Mouse (Mus musculus): Measurements from ENCODE around the gene 3110082I17Rik. TPM values are rescaled to one million over a fixed set of nuclear protein-coding genes. Genes with fewer than 3 reads are reported as not detected.
A peak's percentile ranks its signal among the peaks of the same experiment; 100 is the strongest.

The 3110082I17Rik gene
- polyA plus RNA-seq, 1 experiment from 2014 or later = 22.4 TPM

- Histone ChIP-seq H3K4me2 (peak overlapping the region; percentile 23; the same call in 1 of the 2 replicates), H3K9me3 (no peaks in the 10 kb centered on the region), H3K4me1 (peaks cover 19% of the 10 kb centered on the region), H3K36me3 (no peaks in the 10 kb centered on the region), H3K27me3 (replicated peaks) (no peaks in the 10 kb centered on the region), H3K9ac (peak overlapping the region; percentile 65), H3K4me3 (no peak overlapping the region), H3K27ac (replicated peaks) (peak overlapping the region; percentile 33; the same call in 1 of the 2 replicates)
- WGBS = 41% methylated on average over 5 of the region's 5 CpGs
- peak; percentile 7; the same call in 1 of the 2 replicates for ATAC-seq (ENCODE audit: extremely low read depth, insufficient number of reproducible peaks, low FRiP score, low TSS enrichment)
These were observed 95.3 kb downstream of the 3110082I17Rik start for GRCm38 (mm10) chr5:139364911-139365571.

- Histone ChIP-seq H3K4me1 (peaks cover 13% of the 10 kb centered on the region), H3K27ac (replicated peaks) (peak overlapping the region; percentile 33; the same call in 1 of the 2 replicates), H3K9me3 (no peaks in the 10 kb centered on the region), H3K9ac (peak overlapping the region; percentile 65), H3K4me2 (peak overlapping the region; percentile 23), H3K36me3 (no peaks in the 10 kb centered on the region), H3K4me3 (no peak overlapping the region), H3K27me3 (replicated peaks) (no peaks in the 10 kb centered on the region)
- WGBS = 25% methylated on average over 12 of the region's 12 CpGs
- 0 out of 2 replicates have a peak, but pooled peaks have one; percentile 7 for ATAC-seq (ENCODE audit: extremely low read depth, insufficient number of reproducible peaks, low FRiP score, low TSS enrichment)
These were observed 95.9 kb downstream of the 3110082I17Rik start for GRCm38 (mm10) chr5:139364260-139364910.

- Histone ChIP-seq H3K27me3 (replicated peaks) (no peaks in the 10 kb centered on the region), H3K36me3 (no peaks in the 10 kb centered on the region), H3K4me3 (no peak overlapping the region), H3K4me2 (no peak overlapping the region), H3K9me3 (no peaks in the 10 kb centered on the region), H3K4me1 (peaks cover 13% of the 10 kb centered on the region), H3K9ac (no peak overlapping the region), H3K27ac (replicated peaks) (no peak overlapping the region)
- WGBS = 55% methylated on average over 7 of the region's 7 CpGs
- no peak for ATAC-seq (ENCODE audit: extremely low read depth, insufficient number of reproducible peaks, low FRiP score, low TSS enrichment)
These were observed 96.5 kb downstream of the 3110082I17Rik start for GRCm38 (mm10) chr5:139363858-139364257.

GRCm38 (mm10) chr5:139359244-139359643 is 101.1 kb downstream of the 3110082I17Rik start:
- no peaks in the 10 kb centered on the region for H3K9me3 ChIP-seq
- H3K4me3 ChIP-seq = no peak overlapping the region
- no peak for ATAC-seq (ENCODE audit: extremely low read depth, insufficient number of reproducible peaks, low FRiP score, low TSS enrichment)
- peaks cover 6% of the 10 kb centered on the region for H3K4me1 ChIP-seq
- WGBS = 78% methylated on average over 5 of the region's 5 CpGs
- no peaks in the 10 kb centered on the region for H3K36me3 ChIP-seq
- no peak overlapping the region for H3K9ac ChIP-seq
- no peak overlapping the region for H3K4me2 ChIP-seq
- H3K27me3 ChIP-seq (replicated peaks) = peaks cover 26% of the 10 kb centered on the region
- no peak overlapping the region for H3K27ac ChIP-seq (replicated peaks)

- no peak overlapping the region for H3K9ac ChIP-seq
- H3K4me3 ChIP-seq = no peak overlapping the region
- no peaks in the 10 kb centered on the region for H3K36me3 ChIP-seq
- no peak for ATAC-seq (ENCODE audit: extremely low read depth, insufficient number of reproducible peaks, low FRiP score, low TSS enrichment)
- peaks cover 31% of the 10 kb centered on the region for H3K27me3 ChIP-seq (replicated peaks)
- WGBS = 44% methylated on average over 2 of the region's 2 CpGs
- H3K27ac ChIP-seq (replicated peaks) = no peak overlapping the region
- no peak overlapping the region for H3K4me2 ChIP-seq
- H3K9me3 ChIP-seq = no peaks in the 10 kb centered on the region
- H3K4me1 ChIP-seq = peaks cover 6% of the 10 kb centered on the region; the same call in 1 of the 2 replicates
These were observed 101.7 kb downstream of the 3110082I17Rik start for GRCm38 (mm10) chr5:139358653-139359052.

GRCm38 (mm10) chr5:139355235-139355772 is 105.0 kb downstream of the 3110082I17Rik start:
- ATAC-seq (ENCODE audit: extremely low read depth, insufficient number of reproducible peaks, low FRiP score, low TSS enrichment) = no peak
- 32% methylated on average over 19 of the region's 19 CpGs for WGBS
- no peak overlapping the region for H3K4me3 ChIP-seq
- H3K4me2 ChIP-seq = no peak overlapping the region
- H3K9me3 ChIP-seq = no peaks in the 10 kb centered on the region
- peaks cover 22% of the 10 kb centered on the region for H3K4me1 ChIP-seq
- H3K36me3 ChIP-seq = no peaks in the 10 kb centered on the region
- H3K9ac ChIP-seq = no peak overlapping the region
- H3K27ac ChIP-seq (replicated peaks) = no peak overlapping the region
- peaks cover 65% of the 10 kb centered on the region for H3K27me3 ChIP-seq (replicated peaks)

GRCm38 (mm10) chr5:139353946-139354345 is 106.4 kb downstream of the 3110082I17Rik start:
- H3K27me3 ChIP-seq (replicated peaks) = peaks cover 76% of the 10 kb centered on the region
- H3K27ac ChIP-seq (replicated peaks) = no peak overlapping the region
- H3K4me3 ChIP-seq = no peak overlapping the region
- H3K9me3 ChIP-seq = no peaks in the 10 kb centered on the region
- H3K9ac ChIP-seq = no peak overlapping the region
- H3K36me3 ChIP-seq = no peaks in the 10 kb centered on the region
- WGBS = 82% methylated on average over 11 of the region's 11 CpGs
- peaks cover 22% of the 10 kb centered on the region for H3K4me1 ChIP-seq
- no peak overlapping the region for H3K4me2 ChIP-seq
- no peak for ATAC-seq (ENCODE audit: extremely low read depth, insufficient number of reproducible peaks, low FRiP score, low TSS enrichment)

- 43% methylated on average over 10 of the region's 10 CpGs for WGBS
- Histone ChIP-seq H3K4me3 (no peak overlapping the region), H3K27ac (replicated peaks) (no peak overlapping the region), H3K27me3 (replicated peaks) (peaks cover 80% of the 10 kb centered on the region), H3K4me2 (no peak overlapping the region), H3K36me3 (no peaks in the 10 kb centered on the region), H3K4me1 (peaks cover 19% of the 10 kb centered on the region), H3K9me3 (no peaks in the 10 kb centered on the region), H3K9ac (no peak overlapping the region)
- no peak for ATAC-seq (ENCODE audit: extremely low read depth, insufficient number of reproducible peaks, low FRiP score, low TSS enrichment)
These were observed 106.8 kb downstream of the 3110082I17Rik start for GRCm38 (mm10) chr5:139353496-139353895.

GRCm38 (mm10) chr5:139352317-139352716 is 108.0 kb downstream of the 3110082I17Rik start, which contains the start of gene Cyp2w1:
TSS of gene Cyp2w1 (plus strand) at chr5:139352617.
- H3K9ac ChIP-seq = peak within 1 kb of the TSS; percentile 56
- ATAC-seq (ENCODE audit: extremely low read depth, insufficient number of reproducible peaks, low FRiP score, low TSS enrichment) = no peak
- WGBS = 49% methylated on average over 6 of the region's 6 CpGs
- peak within 1 kb of the TSS; percentile 20; the same call in 1 of the 2 replicates for H3K4me2 ChIP-seq
- H3K27ac ChIP-seq (replicated peaks) = no peak within 1 kb of the TSS; the same call in 1 of the 2 replicates
- peaks cover 82% of the 10 kb centered on the region for H3K27me3 ChIP-seq (replicated peaks)
- no peaks in the 10 kb centered on the region for H3K9me3 ChIP-seq
- no peak within 1 kb of the TSS for H3K4me3 ChIP-seq
- peaks cover 16% of the 10 kb centered on the region for H3K4me1 ChIP-seq
- H3K36me3 ChIP-seq = no peaks in the 10 kb centered on the region

- peaks cover 81% of the 10 kb centered on the region for H3K27me3 ChIP-seq (replicated peaks)
These were observed 108.7 kb downstream of the 3110082I17Rik start for GRCm38 (mm10) chr5:139351628-139352027.

GRCm38 (mm10) chr5:139351134-139351533 is 109.2 kb downstream of the 3110082I17Rik start, which contains the start of gene Cox19:
TSS of gene Cox19 (minus strand) at chr5:139351418.
- no peak for ATAC-seq (ENCODE audit: extremely low read depth, insufficient number of reproducible peaks, low FRiP score, low TSS enrichment)
- Histone ChIP-seq H3K4me1 (peaks cover 16% of the 10 kb centered on the region), H3K9ac (peak within 1 kb of the TSS; percentile 56), H3K27me3 (replicated peaks) (peaks cover 80% of the 10 kb centered on the region), H3K36me3 (no peaks in the 10 kb centered on the region), H3K4me2 (peak within 1 kb of the TSS; percentile 20; the same call in 1 of the 2 replicates), H3K4me3 (no peak within 1 kb of the TSS), H3K9me3 (no peaks in the 10 kb centered on the region), H3K27ac (replicated peaks) (no peak within 1 kb of the TSS; the same call in 1 of the 2 replicates)
- 40% methylated on average over 5 of the region's 5 CpGs for WGBS

More at GRCm38 (mm10) chr5:139351628-139352027, 108.7 kb downstream of the 3110082I17Rik start:
- Histone ChIP-seq H3K4me2 (peak overlapping the region; percentile 20; the same call in 1 of the 2 replicates), H3K4me3 (no peak overlapping the region), H3K9ac (peak overlapping the region; percentile 56), H3K36me3 (no peaks in the 10 kb centered on the region), H3K4me1 (peaks cover 16% of the 10 kb centered on the region), H3K27ac (replicated peaks) (no peak overlapping the region; the same call in 1 of the 2 replicates), H3K9me3 (no peaks in the 10 kb centered on the region)
- WGBS = 19% methylated on average over 8 of the region's 8 CpGs
- no peak for ATAC-seq (ENCODE audit: extremely low read depth, insufficient number of reproducible peaks, low FRiP score, low TSS enrichment)
